Mouse (Mus musculus) CD4-positive, CD25-positive, alpha-beta regulatory T cell, adult 2 months (primary cell): ENCODE results near the gene Mboat1.

Experiments used
- DNase-seq: peaks from one replicate; pipeline ENCODE4 v3.0.0-alpha.2; 2012; ENCODE audit warnings: low read depth, low spot score

Gene Mboat1

GRCm38 (mm10) chr13:30136243-30136922 lies at the start of gene Mboat1:
Gene Mboat1 (plus strand): TSS chr13:30136489.
- DNase-seq, result peak; percentile 78

- DNase-seq, result peak; percentile 55
These were observed 43.2 kb upstream of the Mboat1 start for GRCm38 (mm10) chr13:30093086-30093485.

- no peak for DNase-seq
These were observed 40.4 kb upstream of the Mboat1 start for GRCm38 (mm10) chr13:30095851-30096250.

GRCm38 (mm10) chr13:30096536-30096935 lies 39.8 kb upstream of the Mboat1 start:
- no peak for DNase-seq

GRCm38 (mm10) chr13:30109001-30109600 lies 27.2 kb upstream of the Mboat1 start:
- DNase-seq, result no peak

GRCm38 (mm10) chr13:30115792-30116191 lies 20.5 kb upstream of the Mboat1 start:
- DNase-seq, result no peak

- no peak for DNase-seq
These were observed 787 bp downstream of the Mboat1 start for GRCm38 (mm10) chr13:30136923-30137629.

- no peak for DNase-seq
These were observed 1.7 kb downstream of the Mboat1 start for GRCm38 (mm10) chr13:30137951-30138350.

- no peak for DNase-seq
These were observed 3.9 kb downstream of the Mboat1 start for GRCm38 (mm10) chr13:30140149-30140548.

GRCm38 (mm10) chr13:30140646-30141045 lies 4.4 kb downstream of the Mboat1 start:
- DNase-seq, result no peak

GRCm38 (mm10) chr13:30141996-30142395 lies 5.7 kb downstream of the Mboat1 start:
- DNase-seq, result no peak

- no peak for DNase-seq
These were observed 10.2 kb downstream of the Mboat1 start for GRCm38 (mm10) chr13:30146468-30146867.

GRCm38 (mm10) chr13:30154264-30154663 lies 18.0 kb downstream of the Mboat1 start:
- DNase-seq, result peak; percentile 44

- DNase-seq, result no peak
These were observed 23.3 kb downstream of the Mboat1 start for GRCm38 (mm10) chr13:30159626-30160025.

GRCm38 (mm10) chr13:30163521-30163920 lies 27.2 kb downstream of the Mboat1 start:
- no peak for DNase-seq

GRCm38 (mm10) chr13:30166138-30167090 lies 30.1 kb downstream of the Mboat1 start:
- peak; percentile 75 for DNase-seq

GRCm38 (mm10) chr13:30167499-30167898 lies 31.2 kb downstream of the Mboat1 start:
- DNase-seq, result no peak

GRCm38 (mm10) chr13:30168803-30169202 lies 32.5 kb downstream of the Mboat1 start:
- DNase-seq, result no peak

GRCm38 (mm10) chr13:30170061-30170460 lies 33.8 kb downstream of the Mboat1 start:
- no peak for DNase-seq

- DNase-seq, result peak; percentile 54
These were observed 38.3 kb downstream of the Mboat1 start for GRCm38 (mm10) chr13:30174586-30174985.

- DNase-seq, result no peak
These were observed 41.1 kb downstream of the Mboat1 start for GRCm38 (mm10) chr13:30177356-30177755.

- no peak for DNase-seq
These were observed 49.3 kb downstream of the Mboat1 start for GRCm38 (mm10) chr13:30185549-30185948.
